Mouse (Mus musculus) naive thymus-derived CD4-positive, alpha-beta T cell, adult 2 months (primary cell): Measurements from ENCODE around the gene Lst1.

Source experiments
- DNase-seq: peaks from one replicate; pipeline ENCODE4 v3.0.0-alpha.2; 2011; ENCODE audit warnings: low read depth

Gene Lst1

DNA sequence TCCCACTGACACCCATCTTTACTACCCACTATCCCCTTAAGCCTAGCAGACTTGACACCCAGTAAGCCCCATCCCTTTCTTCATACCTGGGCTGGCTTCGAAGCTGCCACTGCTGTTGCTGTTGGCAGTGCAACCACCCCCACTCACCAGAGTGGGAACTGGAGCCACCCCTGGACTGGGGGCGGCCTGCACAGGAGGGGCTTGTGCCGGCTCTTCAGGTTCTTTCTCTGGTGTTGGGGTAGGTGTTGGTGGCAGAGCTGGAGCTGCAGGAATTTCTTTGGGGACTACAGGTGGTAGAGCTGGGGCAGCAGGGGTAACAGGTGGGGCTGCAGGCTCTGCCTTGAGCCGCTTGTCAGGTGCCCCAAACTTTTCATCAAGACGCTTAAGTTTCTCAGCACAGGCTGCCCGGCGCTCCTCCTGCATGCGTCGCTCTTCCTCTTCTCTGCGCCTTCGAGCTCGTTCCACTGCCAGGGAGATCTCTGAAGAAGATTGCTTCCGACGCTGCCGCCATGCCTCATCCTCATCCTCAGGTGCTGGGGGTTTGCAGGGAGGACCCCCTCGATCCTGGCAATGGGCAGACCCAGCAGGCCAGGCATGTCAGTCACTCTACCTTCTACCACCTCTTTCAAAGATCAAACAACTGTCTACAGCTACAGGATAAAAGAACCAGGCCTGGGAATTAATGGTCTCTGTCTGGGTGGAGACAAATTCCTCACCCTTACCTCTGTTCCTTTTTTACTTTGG, 29.2 kb downstream of the Lst1 start:
- no peak for DNase-seq

DNA sequence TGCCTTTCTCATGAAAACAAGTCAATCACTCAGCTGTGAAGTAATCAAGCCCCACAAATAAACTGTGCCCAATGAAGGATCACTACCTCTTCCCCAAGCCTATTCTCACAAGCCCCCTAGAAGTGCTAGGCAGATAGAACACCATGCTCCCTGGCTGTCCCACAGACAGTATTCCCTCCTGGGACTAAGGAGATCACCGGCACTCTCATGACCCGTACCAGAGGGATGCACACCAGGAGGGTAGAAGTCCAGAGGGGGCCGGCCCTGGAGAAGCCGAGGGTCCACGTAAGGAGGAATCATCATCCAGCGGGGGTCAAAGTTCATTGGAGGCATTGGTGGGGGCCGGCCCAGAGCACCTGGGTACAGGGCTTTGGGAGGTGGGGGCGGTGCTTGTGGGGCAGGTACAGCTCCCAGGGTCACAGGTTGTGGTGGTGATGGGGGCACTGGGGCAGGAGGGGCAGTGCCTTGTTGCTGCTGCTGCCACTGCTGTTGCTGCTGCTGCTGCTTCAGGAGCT, 30.5 kb downstream of the Lst1 start:
- no peak for DNase-seq

DNA sequence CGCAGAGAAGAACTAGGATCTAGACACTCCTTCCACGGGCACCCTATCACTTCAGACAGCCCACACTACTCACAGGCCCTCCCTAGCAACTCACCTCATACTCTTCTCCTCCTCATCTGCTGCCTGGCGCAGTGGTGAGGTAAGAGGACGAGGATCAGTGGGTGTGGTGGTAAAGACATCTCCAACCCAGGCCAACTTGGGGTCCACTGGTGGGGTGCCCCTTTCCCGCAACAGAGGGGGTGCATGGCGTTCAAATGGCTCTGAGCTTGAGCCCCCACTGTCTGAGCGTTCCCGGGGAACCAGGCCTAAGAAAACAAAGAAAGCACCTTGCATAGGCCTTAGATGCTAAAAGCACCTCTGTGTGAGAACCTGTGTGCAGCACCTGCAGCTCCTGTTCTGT, 31.0 kb downstream of the Lst1 start:
- DNase-seq: no peak

DNA sequence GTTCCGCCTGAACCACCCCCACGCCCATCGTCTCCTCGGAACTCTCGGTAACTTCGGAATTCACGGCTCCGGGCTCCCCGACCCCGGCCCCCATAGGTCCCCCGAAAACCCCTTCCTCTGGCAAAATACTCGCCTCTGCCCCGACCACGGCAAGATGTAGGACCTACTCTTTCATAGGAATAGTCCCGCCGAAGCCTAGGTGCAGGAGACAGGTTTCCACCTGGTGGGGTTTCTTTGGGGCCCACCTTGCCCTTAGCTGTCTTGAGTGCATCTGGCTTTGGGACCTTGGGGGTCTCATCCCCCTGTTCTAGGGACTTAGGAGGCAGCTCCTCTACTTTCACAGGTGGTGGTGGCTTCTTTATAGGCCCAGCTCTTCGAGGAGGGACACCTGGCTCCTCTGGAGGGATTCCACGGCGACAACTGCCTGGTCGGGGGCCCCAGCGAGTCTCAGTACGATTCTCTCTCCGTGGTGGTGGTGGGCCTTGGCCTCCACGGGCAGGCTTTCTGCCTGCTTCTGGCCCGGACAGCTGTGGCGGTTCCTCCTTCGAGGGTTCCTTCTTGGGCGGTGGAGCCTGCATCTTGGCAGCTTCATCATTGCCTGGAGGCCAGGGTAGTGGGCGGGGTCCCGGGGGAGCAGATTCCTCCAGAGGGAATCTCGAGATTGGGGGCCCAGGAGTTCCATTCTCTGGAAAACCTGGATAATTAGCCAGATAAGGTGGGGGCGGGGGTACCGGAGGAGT, 31.6 kb downstream of the Lst1 start:
- no peak for DNase-seq

DNA sequence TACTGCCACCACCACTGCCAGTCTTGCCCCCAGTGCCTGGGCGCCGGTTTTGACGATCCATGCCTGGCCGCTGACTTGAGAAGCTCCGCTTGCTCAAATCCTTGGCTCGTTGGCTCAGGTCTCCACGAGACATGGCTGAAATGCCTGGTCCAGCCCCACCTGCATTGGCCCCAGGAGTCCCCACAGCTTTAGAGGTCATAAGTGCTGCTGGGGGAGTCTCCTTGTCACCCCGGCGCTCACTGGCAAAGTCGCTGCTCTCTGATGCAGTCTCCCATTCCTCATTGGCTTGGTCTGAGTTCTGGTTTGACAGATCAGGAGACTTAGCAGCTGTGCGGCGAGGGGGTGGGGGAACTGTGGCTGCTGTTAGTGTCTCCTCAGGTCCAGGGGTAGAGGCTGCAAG, 32.8 kb downstream of the Lst1 start:
- no peak for DNase-seq

DNA sequence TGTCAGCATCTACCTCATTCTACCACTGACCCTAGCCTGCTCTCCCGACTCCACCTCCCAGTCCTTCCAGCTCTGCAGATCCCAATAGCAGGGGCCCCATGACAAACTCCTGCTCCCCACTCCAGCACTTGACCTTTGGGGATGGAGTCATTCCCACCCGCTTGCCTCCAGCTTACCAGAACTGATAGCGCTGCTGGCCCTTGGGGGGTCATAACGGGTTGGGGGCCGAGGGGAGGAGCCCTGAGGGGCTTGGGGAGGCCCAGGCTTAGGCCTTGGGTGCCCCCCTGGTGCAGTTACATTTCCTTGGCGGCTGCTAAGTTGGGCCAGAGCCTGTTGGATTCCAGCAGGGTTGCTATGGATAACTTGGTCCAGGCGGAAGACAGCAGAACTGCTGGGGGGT, 33.6 kb downstream of the Lst1 start:
- no peak for DNase-seq

DNA sequence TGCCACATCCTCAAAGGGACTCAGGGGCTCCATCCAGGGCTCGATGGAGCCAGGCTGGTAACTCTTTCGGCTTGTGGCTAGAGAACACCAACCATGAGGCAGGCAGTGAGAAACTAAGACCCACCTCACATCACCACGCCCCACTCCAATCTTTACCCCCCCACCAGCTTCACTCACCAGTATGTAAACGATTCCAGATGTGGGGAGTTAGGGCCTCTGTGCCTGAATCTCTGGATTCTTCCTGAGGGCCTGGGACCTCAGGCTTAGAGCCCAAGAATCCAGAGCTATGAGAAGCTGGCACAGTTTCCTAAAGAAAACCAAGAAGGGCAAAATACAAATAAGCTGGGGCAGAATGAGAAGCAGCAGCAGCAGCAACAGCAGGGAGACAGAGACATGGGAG, 34.3 kb downstream of the Lst1 start:
- no peak for DNase-seq

DNA sequence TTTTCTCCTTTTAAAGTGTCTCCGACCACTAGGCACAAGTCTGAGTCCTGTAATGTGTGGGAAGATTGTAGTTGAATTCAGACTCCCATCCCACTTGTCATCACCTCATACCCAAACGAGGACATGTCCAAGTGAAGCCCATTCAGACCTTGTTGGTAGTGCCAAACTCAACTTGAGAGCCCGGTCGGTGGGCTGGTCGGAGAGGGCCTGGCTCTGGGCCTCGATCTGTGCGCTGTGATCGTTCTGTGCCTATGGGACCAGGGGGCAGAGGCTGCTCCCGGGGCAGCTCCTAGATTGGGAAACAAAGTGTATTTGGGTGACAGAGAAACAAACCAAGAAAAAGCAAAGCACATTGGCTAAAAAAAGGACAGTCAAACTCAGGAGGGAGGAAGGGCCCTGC, 35.2 kb downstream of the Lst1 start:
- DNase-seq: no peak

DNA sequence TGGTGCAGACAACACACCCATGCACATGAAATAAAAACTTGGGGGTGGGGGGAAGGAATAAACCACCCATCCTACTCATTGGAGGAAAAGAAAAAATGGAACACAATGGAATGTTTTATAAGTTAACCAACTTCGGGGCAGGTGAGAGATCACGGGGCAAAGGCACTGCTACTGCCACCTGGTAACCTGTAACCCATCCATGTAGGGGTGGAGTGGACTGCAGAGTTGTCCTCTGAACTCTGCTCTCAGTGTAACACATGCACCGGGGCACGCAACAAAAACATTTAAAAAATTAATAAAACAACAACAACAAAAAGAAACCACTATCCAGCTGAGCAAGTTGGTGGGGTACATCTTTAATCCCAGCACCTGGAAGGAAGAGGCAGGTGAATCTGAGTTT, 36.1 kb downstream of the Lst1 start:
- DNase-seq: no peak

DNA sequence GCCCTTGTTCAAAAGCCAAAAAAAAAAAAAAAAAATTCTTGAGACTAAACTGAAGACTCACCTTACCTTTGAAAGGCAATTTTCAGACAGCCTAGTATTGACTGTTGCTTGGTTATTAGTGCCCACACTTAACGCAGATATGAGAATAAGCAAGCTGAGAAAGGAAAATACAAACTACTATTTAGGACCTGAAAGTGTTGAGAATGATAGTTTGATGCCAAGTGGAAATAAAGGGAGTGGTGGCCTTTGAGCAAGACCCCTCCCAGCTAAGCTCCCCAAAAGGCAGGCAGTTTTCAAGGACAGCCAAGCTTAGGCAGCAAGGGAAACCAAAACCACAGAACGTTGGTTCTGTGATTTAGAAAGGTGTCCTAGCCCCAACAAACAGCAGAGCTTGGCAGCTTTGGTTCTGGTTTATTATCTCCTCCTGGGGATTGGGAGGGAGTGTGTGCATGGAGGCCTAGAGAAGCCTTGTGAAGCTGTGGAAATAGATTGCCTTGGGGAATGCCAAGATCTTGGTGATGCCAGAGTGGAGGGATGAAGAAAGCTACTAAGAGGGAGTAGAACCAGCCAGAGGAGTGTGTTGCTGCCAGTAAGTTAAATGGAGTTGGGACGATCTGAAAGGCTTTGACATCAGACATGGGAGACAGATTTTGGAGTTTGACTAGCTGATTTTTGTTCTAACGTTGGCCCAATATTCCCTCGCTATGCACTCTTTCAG, 40.2 kb downstream of the Lst1 start:
- no peak for DNase-seq

DNA sequence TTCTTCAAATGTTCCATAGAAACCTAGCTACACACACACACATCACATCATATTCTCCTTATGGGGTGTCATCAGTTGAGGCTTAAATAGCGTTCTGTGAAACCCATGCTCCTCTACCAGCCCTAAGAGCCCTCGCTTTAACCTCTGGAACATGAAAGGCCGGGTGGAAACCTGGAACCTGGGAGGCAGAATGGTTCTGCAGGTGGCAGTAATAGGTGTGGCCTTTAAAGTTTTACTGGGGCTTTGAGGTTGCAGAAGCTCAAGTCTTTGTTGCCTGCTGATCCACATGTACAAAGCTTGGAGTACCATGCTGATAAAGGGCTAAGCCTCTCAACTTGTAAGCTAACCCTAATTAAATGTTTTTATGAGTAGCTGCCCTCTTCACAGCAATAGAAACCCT, 40.9 kb downstream of the Lst1 start:
- DNase-seq: no peak

DNA sequence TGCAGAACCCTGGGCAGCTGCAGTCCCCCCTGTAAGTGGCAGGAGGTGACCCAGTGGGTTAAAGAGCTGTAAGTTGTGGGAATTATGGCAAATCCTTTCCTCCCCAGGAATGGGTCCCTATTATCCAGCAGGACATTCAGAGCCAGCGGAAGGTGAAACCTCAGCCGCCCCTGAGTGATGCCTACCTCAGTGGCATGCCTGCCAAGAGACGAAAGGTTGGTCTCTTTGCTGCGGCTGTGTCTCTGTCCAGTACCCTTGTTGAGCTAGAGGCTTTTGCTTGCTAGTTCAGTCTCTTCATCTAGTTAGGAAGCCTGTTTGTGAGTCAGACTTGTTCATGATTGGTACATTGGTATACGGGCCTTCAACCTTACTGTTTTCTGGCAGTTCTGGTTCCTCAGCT, 42.1 kb downstream of the Lst1 start:
- DNase-seq: no peak

DNA sequence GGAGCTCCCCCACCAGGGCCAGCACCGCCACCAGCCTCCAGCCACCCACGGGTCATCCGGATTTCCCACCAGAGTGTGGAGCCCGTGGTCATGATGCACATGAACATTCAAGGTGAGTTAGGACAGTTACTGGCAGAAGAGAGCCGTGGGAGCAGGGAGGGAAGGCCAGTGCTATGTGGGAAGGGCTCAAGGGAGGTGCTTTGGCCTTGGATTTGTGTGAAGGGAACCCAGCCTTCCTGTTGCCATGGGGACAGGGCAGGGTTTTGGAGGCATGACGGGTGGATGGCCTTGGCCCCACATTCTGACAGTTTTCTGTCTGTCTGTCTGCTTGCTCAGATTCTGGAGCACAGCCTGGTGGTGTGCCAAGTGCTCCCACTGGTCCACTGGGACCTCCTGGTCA, 46.3 kb downstream of the Lst1 start:
- DNase-seq: no peak

DNA sequence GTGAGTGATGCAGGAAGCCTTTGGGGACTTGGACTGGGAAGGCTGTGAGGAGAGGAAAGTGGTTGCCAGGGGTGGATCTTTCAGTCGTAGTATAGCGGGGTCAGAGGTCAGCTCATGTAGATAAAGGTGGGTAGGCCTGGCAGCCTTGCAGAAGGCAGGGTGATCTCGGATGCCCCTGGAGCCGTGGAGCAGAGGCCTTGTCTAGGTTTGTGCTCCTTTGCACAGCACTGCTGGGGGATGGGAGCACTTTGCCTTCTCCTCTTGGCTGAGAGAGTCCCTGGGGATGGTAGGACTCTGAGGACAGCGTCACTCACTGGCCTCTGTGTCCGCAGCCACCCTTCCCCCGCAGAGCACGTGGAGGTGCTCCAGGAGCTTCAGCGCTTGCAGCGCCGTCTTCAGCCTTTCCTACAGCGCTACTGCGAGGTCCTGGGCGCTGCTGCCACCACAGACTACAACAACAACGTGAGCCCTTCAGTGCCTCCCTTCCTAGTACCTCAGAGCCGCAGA, 47.7 kb downstream of the Lst1 start:
- DNase-seq: no peak

DNA sequence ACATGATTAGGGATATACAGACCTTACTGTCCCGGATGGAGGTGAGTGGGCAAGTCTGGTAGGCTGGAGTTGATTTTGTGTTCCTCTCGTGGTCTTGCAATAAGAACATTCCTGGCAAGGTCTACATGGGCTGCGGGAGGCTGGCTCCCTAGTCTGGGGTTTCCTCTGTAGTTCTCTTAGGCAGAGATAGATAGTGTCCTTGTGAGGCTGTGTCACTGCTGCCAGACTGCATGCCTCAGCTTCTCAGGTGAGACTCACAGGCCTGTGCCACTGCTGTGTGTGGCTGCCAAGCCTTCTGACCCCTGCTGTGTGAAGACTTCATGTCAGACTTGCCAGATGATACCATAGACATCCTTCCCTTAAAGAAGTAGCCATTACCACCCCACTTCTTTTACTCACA, 49.0 kb downstream of the Lst1 start:
- DNase-seq: no peak

DNA sequence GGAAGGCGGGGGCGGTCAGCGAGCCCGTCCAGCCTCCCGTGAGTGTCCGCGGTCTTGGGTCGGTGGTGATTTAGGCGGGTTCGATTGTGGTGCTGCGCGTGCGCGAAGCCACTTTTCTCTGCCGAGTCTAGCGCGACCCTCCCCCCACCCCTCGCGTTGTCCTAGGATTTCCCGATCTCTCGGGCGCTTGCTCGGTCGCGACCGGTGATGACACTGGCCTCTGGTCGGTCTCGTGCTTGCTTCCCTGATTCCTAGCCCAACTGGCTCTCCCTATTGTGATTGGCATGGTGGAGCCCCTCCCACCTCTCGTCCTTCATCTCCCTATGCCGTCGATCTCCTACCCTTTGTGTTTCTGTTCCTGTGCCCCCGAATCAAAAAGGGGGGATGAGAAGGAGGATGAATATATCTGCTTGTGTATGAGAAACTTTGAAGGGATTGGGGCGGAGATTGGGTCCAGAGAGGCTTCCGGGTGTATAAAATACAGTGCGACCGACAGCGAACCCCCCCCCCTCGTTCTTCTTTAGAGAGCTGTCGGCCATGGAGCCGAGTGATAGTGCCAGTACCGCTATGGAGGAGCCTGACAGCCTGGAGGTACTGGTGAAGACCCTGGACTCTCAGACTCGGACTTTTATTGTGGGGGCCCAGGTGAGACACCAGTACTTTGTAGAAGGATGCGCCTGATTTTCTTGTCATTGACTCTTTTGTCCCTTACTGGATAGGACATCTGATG, 52.5 kb downstream of the Lst1 start:
- DNase-seq: no peak
